Mouse (Mus musculus): ENCODE measurements around the gene Epm2a.

- TF ChIP-seq POLR2AphosphoS5 (IDR thresholded peaks at IDR 0.05; ENCODE audit: borderline replicate concordance, low read depth, low read length) (no peak), POLR2A (IDR thresholded peaks at IDR 0.05; ENCODE audit: control insufficient read depth in 1 of 2, insufficient read depth in 1 of 2, low read depth in 1 of 2, low read length in 2 of 2, poor library complexity in 1 of 2) (no peak)
These were observed 37.2 kb upstream of the Epm2a start for GRCm38 (mm10) chr10:11306054-11306367.
